12 mouse cellular contexts compared by ENCODE assay signal in the genomic region with DNA sequence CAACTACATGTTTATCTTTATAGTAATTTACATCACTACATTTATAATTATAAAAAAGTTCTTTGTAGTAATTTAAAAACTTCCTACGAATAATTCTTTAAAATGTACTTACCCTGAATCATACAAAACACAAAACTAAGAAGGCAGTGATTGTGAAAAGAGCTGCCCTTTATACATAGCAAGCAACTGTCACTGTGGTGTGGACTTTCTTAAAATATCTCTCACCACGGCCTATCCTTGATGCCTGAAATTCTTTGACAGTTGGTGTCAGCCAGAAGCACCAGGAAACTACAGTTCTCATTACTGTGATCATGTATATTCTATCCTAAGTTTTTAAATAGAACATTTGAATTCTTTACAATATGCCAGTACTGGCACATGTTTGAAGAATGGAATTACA.
"Had no signal": no experiment of that assay in that cellular context is flagged by ENCODE, and none has a peak within 500 bp of the region (broad histone marks: within the 10 kb centered on the region; RNA-seq: fewer than 3 reads in every experiment).

No protein-coding gene starts in this region.

- H3K4me2 ChIP-seq: liver, embryonic 11.5 days; lung, embryonic 14.5 days; midbrain, embryonic 12.5 days had no signal

- H3K9me3 ChIP-seq: limb, embryonic 10.5 days; midbrain, embryonic 12.5 days had no signal

- H3K9ac ChIP-seq: lung, embryonic 14.5 days; midbrain, embryonic 12.5 days had no signal

- H3K27ac ChIP-seq: left cerebral cortex, adult 2 months; limb, embryonic 10.5 days; midbrain, embryonic 12.5 days; stomach, postnatal 0 days had no signal

- DNase-seq: kidney, postnatal 10 days; lung, embryonic 14.5 days; lung, postnatal 10 days; lung, postnatal 4 days; right cerebral cortex, postnatal 14 days; thymus, postnatal 4 days had no signal

- ATAC-seq: midbrain, embryonic 16.5 days had no signal

- H3K4me3 ChIP-seq: left cerebral cortex, adult 2 months; limb, embryonic 10.5 days; midbrain, embryonic 12.5 days had no signal

- H3K27me3 ChIP-seq: midbrain, embryonic 12.5 days had no signal

- H3K36me3 ChIP-seq: limb, embryonic 10.5 days; midbrain, embryonic 12.5 days had no signal
